Mouse (Mus musculus): ENCODE data around the gene Zfp341. TPM values are rescaled to one million over a fixed set of nuclear protein-coding genes. Genes with fewer than 3 reads are reported as not detected.

Zfp341 gene
- total RNA-seq, 2 experiments from 2014 or later: 3.3 to 3.6 TPM

DNA sequence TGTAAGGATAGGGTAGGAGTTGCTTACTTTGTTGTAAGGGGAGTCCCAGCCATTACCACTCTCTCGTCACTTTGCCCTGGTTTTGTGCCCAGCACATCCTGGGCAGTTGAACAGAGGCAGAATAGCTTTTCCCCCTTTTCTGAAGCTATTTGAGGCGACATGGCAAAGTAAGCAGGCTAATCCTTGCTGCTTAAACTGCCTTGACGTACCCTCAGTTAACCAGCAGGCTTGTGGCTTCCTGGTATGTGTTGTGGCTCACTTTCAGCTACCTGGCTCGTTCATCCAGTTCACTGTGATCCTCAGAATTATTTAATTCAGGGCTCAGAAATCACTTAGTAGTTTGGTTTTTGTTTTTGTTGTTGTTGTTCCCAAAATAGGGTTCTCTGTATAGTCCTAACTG, 57.6 kb downstream of the Zfp341 start:
- DNase-seq (ENCODE audit: low spot score in 2 of 2): no peak

DNA sequence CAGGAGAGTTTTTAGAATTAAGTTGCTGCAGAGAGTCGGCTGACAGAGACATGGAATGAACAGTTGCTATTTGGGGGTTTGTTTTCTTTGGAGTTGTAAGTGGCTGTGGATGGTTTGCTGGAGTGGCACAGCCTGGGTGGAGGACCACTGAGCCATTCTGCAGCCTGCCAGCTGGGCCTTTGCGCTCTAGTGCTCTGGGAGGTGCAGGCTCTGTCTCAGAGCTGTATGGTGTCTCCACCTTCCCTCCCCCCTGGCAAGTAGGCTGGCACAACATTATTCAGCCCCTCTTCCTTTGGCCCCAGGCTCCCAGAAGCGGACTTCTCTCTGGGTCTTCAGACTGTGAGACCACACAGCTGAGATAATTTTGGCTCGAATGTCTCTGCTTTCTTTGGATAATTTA, 60.9 kb downstream of the Zfp341 start:
- no peak for DNase-seq (ENCODE audit: low spot score in 2 of 2)

DNA sequence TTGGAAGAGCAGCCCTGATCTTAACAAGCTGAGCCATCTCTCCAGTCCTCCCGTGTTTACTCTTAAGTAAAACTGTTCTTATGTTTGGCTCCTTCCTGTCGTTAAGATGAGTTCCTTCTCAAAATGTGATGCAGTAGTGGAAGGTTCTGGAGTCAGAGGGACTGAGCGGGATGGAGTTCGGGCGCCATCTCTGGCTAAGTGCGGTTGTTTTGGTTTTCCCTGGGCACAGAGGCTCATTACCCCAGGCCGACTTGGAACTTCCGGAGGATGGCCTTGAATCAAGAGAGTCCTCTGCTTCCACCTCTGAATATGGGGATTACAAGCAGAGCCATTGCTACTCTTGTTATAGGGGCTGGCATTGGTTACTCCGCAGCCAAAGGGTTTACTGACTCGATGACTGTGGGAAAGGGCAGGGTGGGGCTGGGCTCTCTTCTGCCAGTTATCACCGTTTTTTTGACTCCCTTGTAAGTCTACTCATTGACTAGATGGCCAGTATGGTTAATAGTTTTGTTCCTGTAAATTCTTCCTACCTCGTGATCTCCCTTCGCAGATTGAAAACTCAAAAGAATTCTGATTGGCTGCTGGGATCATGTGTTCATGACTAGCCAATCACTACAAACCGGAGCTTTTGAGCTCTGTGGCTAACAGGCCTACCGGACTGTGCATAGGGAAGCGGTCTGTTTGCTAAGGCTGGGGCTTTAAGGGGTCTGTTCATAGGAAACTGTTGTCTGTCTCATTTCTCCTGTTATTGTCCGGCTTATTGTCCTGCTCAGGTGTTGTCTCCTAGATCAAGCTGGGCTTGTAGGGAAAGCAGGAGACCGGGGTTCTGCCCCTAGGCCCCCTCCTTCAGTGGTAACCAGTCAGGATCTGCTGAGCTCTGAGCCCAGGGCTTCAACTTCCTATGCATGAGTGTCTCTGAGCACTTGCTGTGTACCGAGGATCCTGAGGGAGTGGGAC, 63.8 kb downstream of the Zfp341 start:
- DNase-seq (ENCODE audit: low spot score in 2 of 2): no peak

DNA sequence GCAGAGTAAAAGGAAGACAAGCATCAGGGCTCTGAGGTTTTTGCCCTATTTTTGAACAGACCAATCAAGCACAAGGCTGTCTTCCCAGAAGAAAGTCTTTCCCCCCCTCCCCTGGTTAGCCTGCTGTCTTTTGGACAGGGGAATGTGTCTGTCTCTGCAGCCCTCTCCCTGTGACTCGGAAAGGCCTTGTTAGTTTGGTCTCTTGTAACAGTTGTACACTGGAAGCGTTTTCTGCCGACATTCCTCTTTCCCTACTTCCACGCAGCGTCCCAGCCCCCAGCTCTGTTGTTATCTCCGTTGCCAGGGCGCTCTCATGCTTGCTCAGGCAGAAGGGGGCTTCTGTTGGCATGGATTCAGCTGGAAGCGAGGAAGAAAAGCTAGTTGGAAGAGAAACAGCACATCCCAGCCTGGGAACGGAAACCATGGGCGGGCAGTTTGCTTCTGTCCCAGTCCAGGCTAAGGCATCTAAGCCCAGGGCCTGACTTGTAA, 64.6 kb downstream of the Zfp341 start:
- peak in 1 of 2 experiments; percentile 21 for DNase-seq (ENCODE audit: low spot score in 2 of 2)

DNA sequence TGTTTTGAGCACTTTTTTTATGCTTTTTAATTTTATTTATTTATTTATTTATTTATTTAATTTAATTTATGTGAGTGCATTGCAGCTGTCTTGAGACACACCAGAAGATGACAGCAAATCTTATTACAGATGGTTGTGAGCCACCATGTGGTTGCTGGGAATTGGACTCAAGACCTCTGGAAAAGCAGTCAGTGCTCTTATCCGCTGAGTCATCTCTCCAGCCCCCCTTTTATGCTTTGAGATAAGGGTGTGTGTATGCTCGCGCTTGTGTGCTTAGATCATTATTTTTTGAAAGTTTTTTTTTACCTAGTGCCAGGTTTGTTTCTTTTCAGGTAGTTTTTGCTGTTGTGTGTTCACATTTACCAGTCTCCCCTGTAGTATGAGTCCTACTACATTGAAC, 65.9 kb downstream of the Zfp341 start:
- no peak for DNase-seq (ENCODE audit: low spot score in 2 of 2)

DNA sequence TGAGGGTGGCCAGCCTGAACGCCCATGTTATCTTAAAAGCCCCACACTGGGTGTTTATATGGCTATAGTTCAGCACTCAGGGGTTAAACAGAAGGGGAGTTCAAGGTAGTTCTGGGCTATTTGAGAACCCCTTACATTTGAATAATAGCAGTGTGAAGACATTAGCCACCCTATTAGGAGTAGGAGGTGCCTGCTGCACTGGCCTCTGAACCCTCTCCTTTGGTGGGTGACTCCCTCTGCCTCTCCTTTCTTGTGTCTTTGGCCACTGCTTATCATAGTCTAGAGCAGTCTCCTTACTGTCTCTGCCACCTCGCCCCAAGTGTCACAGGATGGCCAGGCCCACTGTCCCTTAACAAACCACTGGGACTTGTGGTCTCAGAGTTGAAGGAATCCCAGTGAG, 67.2 kb downstream of the Zfp341 start:
- no peak for DNase-seq (ENCODE audit: low spot score in 2 of 2)

DNA sequence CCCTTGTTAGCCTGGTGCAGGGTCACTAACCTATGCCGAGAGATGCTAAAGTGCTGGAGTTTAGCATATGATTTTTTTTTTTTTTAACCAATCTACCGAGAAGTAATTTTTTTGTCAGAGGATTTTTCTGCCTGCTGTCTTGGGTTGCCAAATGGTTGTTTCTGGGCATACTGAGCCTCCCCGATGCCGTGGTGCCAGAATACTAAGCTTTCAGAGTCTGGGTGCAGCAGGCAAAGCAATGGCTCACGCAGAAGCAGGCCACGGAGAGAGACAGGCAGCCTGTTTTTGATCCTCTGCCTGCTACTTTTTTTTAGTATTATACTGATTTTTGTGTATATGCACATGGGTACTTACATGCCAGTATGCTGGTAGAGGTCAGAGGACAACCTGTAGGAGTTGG, 67.8 kb downstream of the Zfp341 start:
- no peak for DNase-seq (ENCODE audit: low spot score in 2 of 2)

DNA sequence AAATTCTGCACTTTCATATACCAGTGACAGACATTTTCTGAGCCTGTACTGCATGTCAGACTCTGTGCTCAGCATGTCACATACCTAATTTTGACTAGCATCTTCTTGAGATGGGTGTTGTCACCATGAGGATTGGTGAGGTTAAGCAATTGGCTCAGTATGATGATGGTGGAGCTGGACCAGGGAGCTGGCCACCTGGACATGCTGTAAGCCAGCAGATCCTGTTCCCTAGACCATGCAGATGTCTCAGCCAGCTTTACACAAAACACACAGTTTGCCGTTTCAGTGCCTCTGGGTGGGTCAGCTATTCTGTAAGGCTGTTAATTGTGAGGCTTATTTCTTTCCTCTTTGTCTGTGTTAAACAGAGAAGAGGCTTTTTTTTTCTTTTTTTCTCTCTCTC, 69.6 kb downstream of the Zfp341 start:
- DNase-seq (ENCODE audit: low spot score in 2 of 2): no peak

DNA sequence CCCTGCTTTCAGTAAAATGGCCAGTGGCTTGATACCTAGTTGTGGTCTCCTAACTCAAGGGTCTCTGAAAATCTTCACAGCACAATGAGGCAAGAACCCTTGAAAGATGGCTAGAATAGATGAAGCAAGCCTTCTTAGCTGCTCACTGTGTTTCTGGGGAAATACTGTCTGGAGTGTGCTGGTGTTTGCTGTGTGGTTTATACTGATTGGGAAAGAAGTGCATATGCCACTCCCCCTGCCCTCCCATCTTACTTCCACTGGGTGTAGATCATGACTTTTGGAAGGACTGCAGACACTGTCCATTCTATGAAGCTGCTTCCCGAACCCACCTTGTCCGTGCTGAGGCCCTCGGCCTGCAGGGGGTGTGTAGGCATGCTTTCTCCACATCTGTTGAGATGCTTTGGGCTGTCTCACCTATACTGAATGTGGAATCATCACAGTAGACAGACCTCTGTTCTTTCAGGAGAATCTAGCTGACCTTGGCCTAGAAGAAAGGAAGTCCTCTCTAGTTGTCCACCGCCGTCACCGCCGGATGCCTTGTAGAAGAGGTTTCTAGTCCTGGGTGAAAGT, 71.9 kb downstream of the Zfp341 start:
- no peak for DNase-seq (ENCODE audit: low spot score in 2 of 2)

DNA sequence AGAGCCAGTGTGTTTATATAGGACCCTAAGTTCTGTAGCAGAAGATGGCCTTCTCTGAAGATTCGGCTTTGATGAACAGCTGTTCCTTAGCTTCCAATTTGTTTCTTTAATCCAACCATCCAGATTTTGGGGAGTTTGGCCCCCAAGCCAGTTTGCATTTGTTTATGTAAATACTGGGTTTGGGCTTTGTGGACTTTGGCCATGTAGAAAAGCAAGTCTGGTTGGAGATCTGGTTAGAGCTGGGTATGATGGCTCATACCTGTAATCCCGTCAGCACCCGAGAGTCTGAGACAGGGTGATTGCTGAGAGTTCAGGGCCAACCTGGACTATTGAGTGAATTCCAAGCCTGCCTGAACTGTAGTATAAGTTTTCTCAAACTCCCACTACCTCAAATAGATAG, 72.7 kb downstream of the Zfp341 start:
- DNase-seq (ENCODE audit: low spot score in 2 of 2): no peak

DNA sequence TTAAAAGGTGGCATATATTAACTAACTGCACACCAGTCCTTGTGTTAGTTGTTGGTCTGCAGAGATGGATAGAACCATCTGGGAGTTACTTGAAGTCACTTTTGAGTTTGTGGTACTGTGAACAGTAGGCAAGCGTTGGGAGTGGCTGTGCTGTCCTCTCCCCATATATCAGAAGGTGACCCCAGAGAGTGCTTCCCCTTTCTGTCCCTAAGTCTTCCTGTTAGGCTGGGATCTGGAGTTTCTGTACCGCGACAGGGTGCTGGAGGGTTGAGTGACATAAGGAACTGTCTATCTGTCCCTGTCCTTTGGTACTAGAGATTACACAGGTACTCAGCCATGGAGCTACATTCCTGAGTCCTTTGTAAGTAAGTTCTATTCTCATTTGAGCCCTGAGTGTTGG, 73.7 kb downstream of the Zfp341 start:
- no peak for DNase-seq (ENCODE audit: low spot score in 2 of 2)

DNA sequence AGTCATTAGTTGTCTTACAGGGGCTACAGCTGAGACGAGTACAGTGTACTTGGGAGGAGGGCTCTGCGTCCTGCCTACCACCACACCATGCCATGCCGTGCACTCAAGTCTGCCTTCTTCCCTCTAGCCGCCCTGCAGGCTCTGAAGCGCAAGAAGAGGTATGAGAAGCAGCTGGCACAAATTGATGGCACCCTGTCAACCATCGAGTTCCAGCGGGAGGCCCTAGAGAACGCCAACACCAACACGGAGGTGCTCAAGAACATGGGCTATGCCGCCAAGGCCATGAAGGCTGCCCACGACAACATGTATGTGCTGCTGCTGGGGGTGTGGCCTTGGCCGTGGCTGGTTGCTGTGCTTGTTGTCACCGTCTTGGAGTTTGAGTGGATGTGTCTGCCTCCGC, 76.3 kb downstream of the Zfp341 start:
- no peak for DNase-seq (ENCODE audit: low spot score in 2 of 2)

DNA sequence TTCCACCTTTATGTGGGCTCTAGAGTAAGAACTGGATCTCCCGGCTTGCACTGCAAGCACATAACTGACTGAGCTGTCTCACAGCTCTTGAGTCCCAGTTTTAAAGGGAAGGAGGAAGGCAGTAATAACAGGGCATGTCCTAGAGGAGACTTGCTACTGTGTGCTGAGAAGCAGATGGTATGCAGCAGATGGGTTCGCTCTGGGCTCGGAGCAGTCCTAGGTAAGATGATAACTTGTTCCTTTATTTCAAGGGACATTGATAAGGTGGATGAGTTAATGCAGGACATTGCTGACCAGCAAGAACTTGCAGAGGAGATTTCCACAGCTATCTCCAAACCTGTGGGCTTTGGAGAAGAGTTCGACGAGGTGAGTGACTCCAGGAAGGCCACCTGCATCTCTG, 77.9 kb downstream of the Zfp341 start:
- no peak for DNase-seq (ENCODE audit: low spot score in 2 of 2)

DNA sequence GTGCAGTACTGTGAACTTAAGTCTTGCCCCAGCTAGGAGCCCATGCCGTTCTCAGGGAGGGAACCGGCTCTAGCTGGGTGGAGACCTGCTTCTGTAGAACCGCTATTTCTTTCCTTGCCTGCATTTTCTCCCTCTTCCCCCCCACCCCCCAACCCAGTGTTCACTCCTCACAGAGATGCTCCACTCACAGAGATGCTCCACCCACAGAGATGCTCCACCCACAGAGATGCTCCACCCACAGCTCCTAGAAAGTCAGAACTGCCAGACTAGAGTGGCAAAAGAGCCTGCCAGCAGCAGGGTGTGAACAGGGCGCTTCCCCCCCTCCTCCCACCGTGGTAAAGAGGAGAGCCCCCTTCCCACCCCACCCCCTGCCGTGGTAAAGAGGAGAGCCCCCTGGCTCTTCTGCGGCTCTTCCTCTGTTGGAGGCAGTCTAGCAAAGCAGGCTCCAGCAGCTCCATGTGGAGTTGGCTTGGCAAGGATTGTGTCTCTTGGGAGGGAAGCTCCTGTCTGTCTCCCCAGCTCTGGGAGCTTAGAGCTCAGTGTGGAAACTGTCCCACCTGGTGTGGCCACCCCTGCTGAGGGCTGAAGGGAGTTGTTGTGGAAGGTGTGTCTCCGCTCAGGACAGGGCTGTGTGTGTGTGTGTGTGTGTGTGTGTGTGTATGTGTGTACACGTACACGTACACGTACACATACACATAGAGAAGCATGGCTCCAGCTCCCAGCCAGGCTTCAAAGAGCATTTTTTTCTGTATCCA, 80.3 kb downstream of the Zfp341 start:
- no peak for DNase-seq (ENCODE audit: low spot score in 2 of 2)

DNA sequence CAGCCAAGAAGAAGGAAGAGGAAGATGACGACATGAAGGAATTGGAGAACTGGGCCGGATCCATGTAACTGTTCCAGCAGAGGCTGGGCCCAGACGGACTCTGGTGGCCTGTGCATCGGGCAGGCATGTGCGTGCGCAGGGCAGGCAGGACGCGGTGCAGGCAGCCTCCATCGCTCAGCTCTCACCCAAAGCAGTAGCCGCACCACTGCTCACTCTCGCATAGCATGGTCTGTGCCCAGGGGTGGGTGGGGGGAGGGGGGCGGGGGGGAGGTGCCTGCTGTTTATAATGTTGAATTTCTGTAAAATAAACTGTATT, 80.8 kb downstream of the Zfp341 start:
- no peak for DNase-seq (ENCODE audit: low spot score in 2 of 2)

DNA sequence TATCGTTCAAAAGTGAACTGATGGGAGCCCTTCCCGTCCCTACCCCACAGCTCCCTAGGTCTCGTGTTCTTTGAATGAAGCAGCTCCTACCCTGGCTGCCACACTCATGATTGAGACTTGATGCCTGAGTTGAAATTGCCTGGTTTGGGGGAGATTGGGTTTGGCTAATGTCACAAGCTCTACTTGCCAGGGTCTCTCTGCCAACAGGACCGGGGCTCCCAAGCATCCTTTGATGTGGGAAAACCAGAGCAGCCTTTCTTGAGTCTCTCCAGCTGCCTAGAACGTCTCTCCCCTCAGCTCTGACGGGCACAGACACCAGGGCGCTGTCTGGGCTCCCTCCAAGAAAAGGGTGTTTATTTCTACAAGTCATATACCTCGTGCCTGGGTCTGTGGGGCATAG, 82.6 kb downstream of the Zfp341 start:
- no peak for DNase-seq (ENCODE audit: low spot score in 2 of 2)

Other genes starting within 250 kb of the Zfp341 start
- 10 to 100 TPM; 15.9 to 17.9 TPM for gene Cdk5rap1, start 240.3 kb upstream of the Zfp341 start, total RNA-seq (2021)
- 10 to 100 TPM; 29.2 to 30.1 TPM for gene Snta1, start 205.2 kb upstream of the Zfp341 start, total RNA-seq (2021)
- 10 to 100 TPM; 45.8 to 60.4 TPM for gene Cbfa2t2, start 176.8 kb upstream of the Zfp341 start, total RNA-seq (2021)
- gene 1700003F12Rik, start 66.2 kb upstream of the Zfp341 start, total RNA-seq (2021): 1 to 10 TPM in 1 of 2 experiments, under 1 TPM in 1; 0.76 to 1.4 TPM
- gene Actl10, start 61.5 kb upstream of the Zfp341 start, total RNA-seq (2021): under 1 TPM in 1 of 2 experiments, not detected in 1; 0.25 TPM
- gene Necab3, start 54.4 kb upstream of the Zfp341 start, total RNA-seq (2021): 1 to 10 TPM; 5.1 to 5.9 TPM
- gene E2f1, start 43.4 kb upstream of the Zfp341 start, total RNA-seq (2021): 10 to 100 TPM; 20.5 to 23.3 TPM
- 10 to 100 TPM; 29.8 to 34.2 TPM for gene Pxmp4, start 9.6 kb upstream of the Zfp341 start, total RNA-seq (2021)
- 1 to 10 TPM in 1 of 2 experiments, under 1 TPM in 1; 0.71 to 1.3 TPM for gene 4930519P11Rik, start 140 bp downstream of the Zfp341 start, total RNA-seq (2021)
- gene Chmp4b, start 38.4 kb downstream of the Zfp341 start, total RNA-seq (2021): 100 to 1,000 TPM; 214 to 228 TPM
- gene Gm14214, start 156.7 kb downstream of the Zfp341 start, total RNA-seq (2021): not detected
- 100 to 1,000 TPM; 216 to 223 TPM for gene Raly, start 177.8 kb downstream of the Zfp341 start, total RNA-seq (2021)
- not detected for gene a, start 178.1 kb downstream of the Zfp341 start, total RNA-seq (2021)

Measured in adrenal gland, postnatal 4 days (tissue).